Mouse (Mus musculus) kidney, adult 18-20 months (tissue): ENCODE measurements around the gene Jarid2.

ENCODE experiments used
- DNase-seq: peaks from one replicate; pipeline ENCODE4 v3.0.0; 2021

The Jarid2 gene

DNA sequence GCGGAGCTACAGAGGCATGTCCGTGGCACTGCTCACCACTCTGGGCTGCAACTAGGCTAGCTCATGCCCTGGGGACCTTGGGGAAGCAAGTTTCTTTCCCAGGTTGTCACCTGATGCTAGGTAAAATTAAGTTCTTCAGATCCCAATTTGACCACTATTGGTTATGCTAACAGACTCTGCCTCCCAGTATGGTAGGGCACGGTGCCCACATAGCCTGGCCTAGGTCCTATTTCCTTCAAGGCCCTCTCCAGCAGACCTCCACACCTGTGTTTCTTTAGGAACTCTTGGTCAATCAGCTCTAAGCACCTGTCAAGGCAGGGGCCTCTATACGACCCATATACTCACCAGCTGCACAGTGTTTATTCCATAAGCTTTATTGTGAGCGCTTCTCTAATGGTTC is 192.4 kb downstream of the Jarid2 start:
- no peak for DNase-seq

DNA sequence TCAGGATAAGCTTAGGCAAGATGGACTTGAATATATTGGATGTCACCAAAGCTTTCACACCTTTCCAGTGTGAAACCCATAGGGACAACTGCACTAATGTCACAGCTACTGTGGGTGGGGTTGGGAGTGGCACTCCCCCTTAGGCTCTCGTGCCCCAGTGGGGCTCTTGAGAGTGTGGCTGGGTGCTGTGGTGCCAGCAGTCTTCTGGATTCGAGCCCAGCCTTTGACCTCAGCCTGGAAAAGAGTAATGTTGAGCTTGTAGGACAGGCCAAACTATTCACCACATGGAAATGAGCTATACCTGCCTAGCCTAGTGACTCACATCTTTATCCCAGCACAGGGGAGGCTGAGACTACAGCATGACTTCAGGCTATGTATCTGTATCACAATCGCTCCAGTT is 194.8 kb downstream of the Jarid2 start:
- DNase-seq = no peak

- DNase-seq = no peak
These were observed 195.9 kb downstream of the Jarid2 start for GRCm38 (mm10) chr13:44925173-44925572.

DNA sequence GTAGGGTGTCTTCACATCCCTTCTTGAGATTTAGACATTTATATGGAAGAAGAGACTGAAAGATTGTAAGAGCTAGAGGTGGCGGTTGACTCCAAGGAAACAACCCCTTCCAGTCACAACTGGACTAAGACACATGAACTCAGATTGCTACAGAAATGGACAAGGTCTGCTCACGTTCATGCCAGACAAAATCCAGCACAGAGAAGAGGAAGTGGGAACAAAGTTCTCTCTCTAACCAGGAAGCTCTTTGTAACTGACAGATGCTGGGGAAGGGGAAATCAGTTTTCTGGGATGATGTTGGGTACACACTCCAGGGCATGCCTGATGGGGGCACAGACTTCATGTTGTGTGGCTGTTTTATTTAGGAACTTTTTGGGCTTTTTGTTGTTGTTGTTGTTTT is 197.0 kb downstream of the Jarid2 start:
- no peak for DNase-seq

- DNase-seq = no peak
These were observed 203.3 kb downstream of the Jarid2 start for GRCm38 (mm10) chr13:44932307-44933264.

DNA sequence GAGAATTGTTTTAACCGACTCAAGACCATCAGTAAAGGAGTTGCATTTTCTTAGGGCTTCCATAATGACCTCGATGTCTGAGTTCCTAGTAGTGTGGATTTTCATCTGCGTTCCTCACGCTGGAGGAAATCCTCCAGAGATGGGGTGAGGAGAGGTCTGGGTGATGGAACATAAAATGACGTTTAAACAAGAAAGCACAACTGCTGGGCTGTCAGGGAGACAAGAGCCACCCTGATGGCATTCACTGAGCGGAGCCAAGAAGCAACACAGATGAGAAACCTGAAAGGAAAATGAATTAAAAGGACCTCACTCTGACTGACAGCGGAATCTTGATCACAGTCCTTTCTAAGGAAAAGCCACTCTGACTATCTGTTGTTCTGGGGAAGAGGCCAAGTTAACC is 204.3 kb downstream of the Jarid2 start:
- no peak for DNase-seq

DNA sequence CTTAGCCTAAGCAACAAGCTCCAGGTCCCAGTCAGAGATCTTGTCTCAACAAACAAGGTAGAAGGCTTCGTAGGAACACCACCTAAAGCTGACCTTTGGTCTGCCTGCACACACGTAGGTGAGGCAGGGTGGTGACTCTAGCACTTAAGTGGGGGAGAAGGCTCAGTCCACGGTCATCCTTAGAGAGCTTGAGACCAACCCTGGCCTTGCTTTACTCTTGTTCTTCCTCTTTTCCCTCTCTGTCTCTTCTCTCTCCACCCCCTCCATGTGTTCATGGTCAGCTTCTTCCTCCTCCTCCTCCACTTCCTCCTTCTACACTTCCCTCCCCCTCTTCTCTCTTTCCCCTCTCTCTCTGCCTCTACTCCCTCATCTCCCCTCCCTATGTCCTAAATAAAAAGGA is 208.4 kb downstream of the Jarid2 start:
- no peak for DNase-seq

- DNase-seq = no peak
These were observed 210.2 kb downstream of the Jarid2 start for GRCm38 (mm10) chr13:44939326-44940035.

DNA sequence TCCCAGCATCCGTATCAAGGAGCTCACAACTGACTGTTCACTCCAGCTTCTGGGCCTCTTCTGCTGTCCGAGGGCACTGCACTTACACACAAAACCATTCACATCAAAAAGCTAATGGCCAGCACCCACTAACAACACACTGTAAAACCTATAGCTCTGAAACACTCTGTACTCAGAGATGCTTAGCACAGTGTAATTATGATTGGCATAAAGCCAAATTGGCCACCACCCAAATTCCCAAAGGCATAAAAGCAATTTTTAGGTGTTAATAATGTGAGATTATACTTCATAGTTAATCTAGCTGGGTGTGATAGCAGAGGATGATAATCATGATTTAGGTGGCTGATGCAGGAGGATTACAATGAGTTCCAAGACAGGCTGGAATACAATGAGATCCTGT is 214.3 kb downstream of the Jarid2 start:
- DNase-seq = no peak

- no peak for DNase-seq
These were observed 217.8 kb downstream of the Jarid2 start for GRCm38 (mm10) chr13:44946880-44947635.

GRCm38 (mm10) chr13:44948320-44949250 is 219.3 kb downstream of the Jarid2 start:
- DNase-seq = no peak

GRCm38 (mm10) chr13:44952393-44953086 is 223.3 kb downstream of the Jarid2 start:
- DNase-seq = no peak

- DNase-seq = no peak
These were observed 224.4 kb downstream of the Jarid2 start for GRCm38 (mm10) chr13:44953546-44954231.

GRCm38 (mm10) chr13:44954232-44954568 is 224.9 kb downstream of the Jarid2 start:
- no peak for DNase-seq

GRCm38 (mm10) chr13:44955781-44956180 is 226.5 kb downstream of the Jarid2 start:
- DNase-seq = no peak

GRCm38 (mm10) chr13:44957049-44957448 is 227.8 kb downstream of the Jarid2 start:
- no peak for DNase-seq

- no peak for DNase-seq
These were observed 231.4 kb downstream of the Jarid2 start for GRCm38 (mm10) chr13:44960542-44961291.
